Comparison of ENCODE assay signal across 9 mouse cellular contexts in the genomic region with DNA sequence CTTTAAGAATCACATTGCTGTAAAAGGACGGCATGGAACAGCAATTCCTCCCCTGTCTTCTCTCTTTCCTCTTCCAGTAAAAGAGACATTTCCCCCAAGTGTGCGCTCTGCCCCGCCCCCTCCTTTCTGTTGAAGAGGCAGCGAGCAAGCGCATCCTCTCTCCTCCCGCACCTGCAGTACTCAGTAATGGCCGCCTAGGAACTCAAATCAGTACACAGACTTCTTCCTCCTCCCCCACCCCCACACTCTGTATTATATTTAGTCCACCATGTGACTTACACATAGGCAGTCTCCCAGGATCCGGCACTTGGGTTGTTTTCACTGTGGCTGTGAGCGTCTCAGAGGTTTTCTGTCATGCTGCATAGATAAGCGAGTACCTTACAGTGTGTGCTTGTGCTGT. TPM values are rescaled to one million over a fixed set of nuclear protein-coding genes. Genes with fewer than 3 reads are reported as not detected.
DNase-seq lines count a peak whose midpoint lies in the region; ATAC-seq and TF ChIP-seq lines count a peak whose summit lies in the region.
"Had no signal": no experiment of that assay in that cellular context is flagged by ENCODE, and none has a peak within 500 bp of the region (broad histone marks: within the 10 kb centered on the region; RNA-seq: fewer than 3 reads in every experiment).

No protein-coding gene starts in this region.

- peak overlapping the region; percentile 38 for H3K4me2 ChIP-seq in forebrain, embryonic 16.5 days (ENCODE audit: low read length)

- TF ChIP-seq CTCF in bone marrow macrophage, adult 2 months (IDR thresholded peaks at IDR 0.05; ENCODE audit: low read depth, low read length): no peak

- peaks cover 20% of the 10 kb centered on the region for H3K4me1 ChIP-seq in bone marrow macrophage, adult 2 months (ENCODE audit: control insufficient read depth, insufficient read depth, low read length)
- peaks cover 11% of the 10 kb centered on the region for H3K4me1 ChIP-seq in forebrain, embryonic 16.5 days (replicated peaks; ENCODE audit: control insufficient read depth, insufficient read depth, low read length)
- peaks cover 30% of the 10 kb centered on the region for H3K4me1 ChIP-seq in hindbrain, embryonic 10.5 days (replicated peaks)

- ATAC-seq in forebrain, embryonic 16.5 days: peak; percentile 96

- peak overlapping the region; percentile 10; the same call in 1 of the 2 replicates for H3K4me3 ChIP-seq in bone marrow macrophage, adult 2 months (ENCODE audit: insufficient read depth, low read length)
- peak overlapping the region; percentile 7 for H3K4me3 ChIP-seq in forebrain, embryonic 16.5 days (replicated peaks; ENCODE audit: low read length)
- 0 out of 2 replicates have a peak overlapping the region, but pooled peaks have one; percentile 9 for H3K4me3 ChIP-seq in hindbrain, embryonic 10.5 days

- peak overlapping the region; percentile 18 for H3K9ac ChIP-seq in forebrain, embryonic 16.5 days (replicated peaks; ENCODE audit: low read depth, low read length)
- H3K9ac ChIP-seq: liver, embryonic 14.5 days had no signal

- H3K36me3 ChIP-seq in forebrain, embryonic 16.5 days (ENCODE audit: control insufficient read depth, insufficient read depth): no peaks in the 10 kb centered on the region
- no peaks in the 10 kb centered on the region for H3K36me3 ChIP-seq in hindbrain, embryonic 10.5 days

- H3K27me3 ChIP-seq in forebrain, embryonic 16.5 days (replicated peaks; ENCODE audit: control insufficient read depth, insufficient read depth, low read length): no peaks in the 10 kb centered on the region
- peaks cover 20% of the 10 kb centered on the region for H3K27me3 ChIP-seq in hindbrain, embryonic 10.5 days (ENCODE audit: insufficient read depth, poor library complexity, severe bottlenecking)

- intact Hi-C loops in gastrocnemius, postnatal 36 days (cut with DNase I): loop anchor here (5.0 kb wide), 1 partner anchor 166 kb away; no protein-coding TSS in a partner anchor
- intact Hi-C loops in left cerebral cortex, postnatal 10 days (cut with DNase I): no loop called here

- H3K27ac ChIP-seq in bone marrow macrophage, adult 2 months (ENCODE audit: insufficient read depth, low read depth, low read length): peak overlapping the region; percentile 69
- peak overlapping the region; percentile 80 for H3K27ac ChIP-seq in forebrain, embryonic 16.5 days (ENCODE audit: low read length)
- H3K27ac ChIP-seq in hindbrain, embryonic 10.5 days: no peak overlapping the region
- H3K27ac ChIP-seq: liver, embryonic 14.5 days had no signal

- WGBS in forebrain, embryonic 16.5 days: 14% methylated on average over 10 of the region's 10 CpGs
- WGBS in hindbrain, embryonic 10.5 days: 30% methylated on average over 10 of the region's 10 CpGs

- DNase-seq in gastrocnemius, adult 18-20 months (ENCODE audit: low spot score): peak; percentile 69
- no peak for DNase-seq in gastrocnemius, postnatal 36 days
- no peak for DNase-seq in hindbrain, embryonic 10.5 days (ENCODE audit: low spot score)
- peak; percentile 88 for DNase-seq in left cerebral cortex, postnatal 10 days (ENCODE audit: extremely low spot score in 1 of 2, low spot score in 2 of 2)
- peak; percentile 70 for DNase-seq in retina, postnatal 1 day
- DNase-seq in urinary bladder, postnatal 4 days (ENCODE audit: low spot score in 2 of 2): no peak

- no peaks in the 10 kb centered on the region for H3K9me3 ChIP-seq in forebrain, embryonic 16.5 days (ENCODE audit: control insufficient read depth, low read length)
- H3K9me3 ChIP-seq in hindbrain, embryonic 10.5 days: no peaks in the 10 kb centered on the region

- no peak for TF ChIP-seq POLR2A in bone marrow macrophage, adult 2 months (IDR thresholded peaks at IDR 0.05; ENCODE audit: borderline replicate concordance, low read depth, low read length)

RNA-seq across cellular contexts. Expression of a gene that starts 29.4 kb away (rescaled TPM):
- total RNA-seq in gastrocnemius, adult 18-20 months (2021): not detected
- total RNA-seq in gastrocnemius, postnatal 36 days (2021): not detected
- polyA plus RNA-seq in bone marrow macrophage, adult 2 months (2012; ENCODE audit: insufficient read depth, insufficient read length, missing spikeins): not detected in 2 replicates
- 0.56 and 0.68 TPM in 2 replicates for polyA plus RNA-seq in forebrain, embryonic 16.5 days (2015; fragmentation: Nextera tagmentation; extraction: Ambion mirVana)
- polyA plus RNA-seq in hindbrain, embryonic 10.5 days (2016; fragmentation: Nextera tagmentation; extraction: Ambion mirVana): 0.06 and 0.09 TPM in 2 replicates
- total RNA-seq in left cerebral cortex, postnatal 10 days (2021): under 1 TPM; 0.49 to 0.71 TPM
- polyA plus RNA-seq: liver, embryonic 14.5 days had no signal

RNA-seq across cellular contexts. Expression of a gene that starts 57.3 kb away (rescaled TPM):
- 1 to 10 TPM; 1.2 to 1.7 TPM for total RNA-seq in gastrocnemius, adult 18-20 months (2021)
- total RNA-seq in gastrocnemius, postnatal 36 days (2021): 1 to 10 TPM; 1.4 TPM
- polyA plus RNA-seq in bone marrow macrophage, adult 2 months (2012; ENCODE audit: insufficient read depth, insufficient read length, missing spikeins): 15.4 and 16.8 TPM in 2 replicates
- 31.0 and 32.5 TPM in 2 replicates for polyA plus RNA-seq in forebrain, embryonic 16.5 days (2015; fragmentation: Nextera tagmentation; extraction: Ambion mirVana)
- 34.2 and 36.7 TPM in 2 replicates for polyA plus RNA-seq in hindbrain, embryonic 10.5 days (2016; fragmentation: Nextera tagmentation; extraction: Ambion mirVana)
- total RNA-seq in left cerebral cortex, postnatal 10 days (2021): 10 to 100 TPM; 13.2 to 15.0 TPM

RNA-seq across cellular contexts. Expression of a gene that starts 57.5 kb away (rescaled TPM):
- 10 to 100 TPM; 43.4 to 44.8 TPM for total RNA-seq in gastrocnemius, adult 18-20 months (2021)
- 10 to 100 TPM; 40.1 to 41.8 TPM for total RNA-seq in gastrocnemius, postnatal 36 days (2021)
- 109 and 110 TPM in 2 replicates for polyA plus RNA-seq in bone marrow macrophage, adult 2 months (2012; ENCODE audit: insufficient read depth, insufficient read length, missing spikeins)
- 162 and 166 TPM in 2 replicates for polyA plus RNA-seq in forebrain, embryonic 16.5 days (2015; fragmentation: Nextera tagmentation; extraction: Ambion mirVana)
- 189 and 208 TPM in 2 replicates for polyA plus RNA-seq in hindbrain, embryonic 10.5 days (2016; fragmentation: Nextera tagmentation; extraction: Ambion mirVana)
- 10 to 100 TPM; 68.9 to 69.5 TPM for total RNA-seq in left cerebral cortex, postnatal 10 days (2021)

RNA-seq across cellular contexts. Expression of a gene that starts 59.8 kb away (rescaled TPM):
- total RNA-seq in gastrocnemius, adult 18-20 months (2021): under 1 TPM in 1 of 2 experiments, not detected in 1; 0.09 TPM
- under 1 TPM in 1 of 2 experiments, not detected in 1; 0.10 TPM for total RNA-seq in gastrocnemius, postnatal 36 days (2021)
- 0.43 and 0.88 TPM in 2 replicates for polyA plus RNA-seq in bone marrow macrophage, adult 2 months (2012; ENCODE audit: insufficient read depth, insufficient read length, missing spikeins)
- 5.7 and 6.0 TPM in 2 replicates for polyA plus RNA-seq in forebrain, embryonic 16.5 days (2015; fragmentation: Nextera tagmentation; extraction: Ambion mirVana)
- polyA plus RNA-seq in hindbrain, embryonic 10.5 days (2016; fragmentation: Nextera tagmentation; extraction: Ambion mirVana): 1.2 and 2.7 TPM in 2 replicates
- 10 to 100 TPM; 12.3 to 17.9 TPM for total RNA-seq in left cerebral cortex, postnatal 10 days (2021)

Comparison
In these comparisons a context has a peak if more than half of its experiments do, and no peak if none do; other contexts are left out.
1. DNase-seq: peak in gastrocnemius, adult 18-20 months (single experiment), left cerebral cortex, postnatal 10 days (2 of 2) and retina, postnatal 1 day (single experiment); none in gastrocnemius, postnatal 36 days (0 of 2), hindbrain, embryonic 10.5 days (single experiment) and urinary bladder, postnatal 4 days (0 of 2).
2. RNA of a gene that starts 57.3 kb away (total RNA-seq): 13.2 to 15.0 TPM in left cerebral cortex, postnatal 10 days; 1.2 to 1.7 TPM in gastrocnemius, adult 18-20 months and 1.4 TPM in gastrocnemius, postnatal 36 days; every median in the first group is over 4 times any median in the second.
3. Peak in every context shown above with its lines, with median percentiles within 50 percentile points of each other: H3K4me3 ChIP-seq.